Mouse (Mus musculus): ENCODE data around the gene Pacrg. TPM values are rescaled to one million over a fixed set of nuclear protein-coding genes. Genes with fewer than 3 reads are reported as not detected.

Pacrg gene
- polyA plus RNA-seq, 1 experiment from 2014 or later = 3.1 TPM

DNA sequence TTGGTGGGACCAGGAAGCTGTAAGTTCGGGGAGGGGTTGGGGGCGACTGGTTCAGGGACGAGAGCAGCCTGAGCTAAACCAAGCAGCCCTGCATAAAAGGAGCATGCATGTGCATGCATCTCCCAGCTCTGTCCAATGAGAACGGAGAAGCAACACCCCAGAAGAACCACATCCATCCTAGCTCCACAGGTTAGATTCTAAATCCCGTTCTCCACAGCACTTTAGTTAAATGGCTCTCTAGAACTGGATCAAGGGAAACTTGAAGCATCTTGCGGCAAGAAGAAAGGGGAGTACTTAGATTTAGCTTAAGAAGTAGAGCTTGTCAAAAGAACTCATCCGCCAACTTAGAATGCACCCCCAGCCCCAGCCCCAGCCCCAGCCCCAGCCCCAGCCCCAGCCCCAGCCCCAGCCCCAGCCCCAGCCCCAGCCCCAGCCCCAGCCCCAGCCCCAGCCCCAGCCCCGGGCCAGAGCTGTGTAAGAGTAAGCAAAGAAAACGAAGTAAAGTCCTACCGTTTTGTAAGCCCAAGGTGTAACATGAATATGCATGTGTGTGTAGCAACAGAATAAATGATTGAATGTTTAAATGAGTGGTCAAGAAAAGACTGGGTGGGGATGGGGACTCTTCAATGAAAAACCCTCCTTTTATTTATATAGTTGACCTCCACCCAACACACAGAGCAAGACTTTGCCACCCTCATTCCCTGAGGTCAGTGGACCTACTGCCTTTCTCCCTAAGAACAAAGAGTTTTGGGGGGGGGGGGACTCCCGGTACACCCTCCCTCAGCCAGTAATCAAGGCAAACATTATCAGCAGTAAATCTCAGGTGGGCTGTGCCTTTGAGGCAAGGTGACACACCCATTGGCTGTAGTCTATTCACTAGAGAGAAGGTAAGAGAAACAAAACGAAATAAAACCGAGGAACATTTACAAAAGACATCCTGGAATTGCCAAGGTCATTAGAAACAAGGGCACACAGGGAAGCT, 474.3 kb downstream of the Pacrg start:
- no peak for ATAC-seq
- no peak for TF ChIP-seq CTCF (IDR thresholded peaks at IDR 0.05)

DNA sequence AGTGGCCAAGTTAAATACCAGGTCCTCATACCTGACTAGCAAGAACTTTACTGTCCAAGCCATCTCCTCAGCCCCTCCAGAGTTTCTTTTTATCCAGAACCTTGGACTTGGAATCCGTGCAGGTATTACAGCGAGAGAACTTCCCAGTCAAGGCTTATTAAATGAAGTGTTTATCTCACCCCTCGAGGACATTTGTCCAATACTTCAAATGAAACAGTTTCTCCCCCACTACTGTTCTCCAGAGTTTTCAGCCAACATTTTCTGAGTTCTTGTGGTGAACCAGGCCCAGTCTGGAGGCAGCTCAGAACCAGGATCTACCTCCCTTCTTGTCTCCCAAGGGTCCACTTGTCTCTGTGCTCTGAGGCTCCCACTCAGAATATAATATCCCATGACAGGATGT, 477.0 kb downstream of the Pacrg start:
- DNase-seq (ENCODE audit: low read depth, low spot score) (no peak), ATAC-seq (no peak)
- no peaks in the 10 kb centered on the region for H3K27me3 ChIP-seq
- ChIA-PET POLR2A (no interaction called here), CTCF (no interaction called here)
- no peak for TF ChIP-seq CTCF (IDR thresholded peaks at IDR 0.05)
- in situ Hi-C loops (cut with MboI; ENCODE audit: low pct_unique_long_range_greater_than_20kb) = no loop called here

More for the DNA sequence above, 474.3 kb downstream of the Pacrg start:
- in situ Hi-C loops (cut with MboI; ENCODE audit: low pct_unique_long_range_greater_than_20kb) = no loop called here
- ChIA-PET POLR2A (no interaction called here), CTCF (no interaction called here)
- no peaks in the 10 kb centered on the region for H3K27me3 ChIP-seq
- no peak for DNase-seq (ENCODE audit: low read depth, low spot score)

DNA sequence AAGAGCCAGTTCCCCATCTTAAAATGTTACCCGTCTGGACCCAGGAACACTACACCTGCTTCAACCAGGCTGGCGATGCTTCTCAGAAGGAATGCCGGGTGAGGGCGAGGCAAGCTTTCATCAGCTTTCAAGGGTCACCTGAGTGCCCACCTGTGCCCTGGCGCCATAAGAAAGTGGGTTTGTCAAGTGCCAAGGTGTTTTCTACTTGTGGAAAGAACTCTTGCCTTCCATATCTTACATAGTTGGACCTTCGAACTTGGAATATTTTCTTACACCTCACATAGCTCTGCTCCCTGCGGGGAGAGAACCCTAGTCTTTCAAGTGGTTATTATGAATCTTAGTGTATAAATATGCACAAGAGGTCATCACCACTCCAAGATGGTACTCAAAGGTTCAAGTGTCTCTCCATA, 478.2 kb downstream of the Pacrg start:
- in situ Hi-C loops (cut with MboI; ENCODE audit: low pct_unique_long_range_greater_than_20kb) = no loop called here
- DNase-seq (ENCODE audit: low read depth, low spot score) (no peak), ATAC-seq (no peak)
- H3K27me3 ChIP-seq = no peaks in the 10 kb centered on the region
- no peak for TF ChIP-seq CTCF (IDR thresholded peaks at IDR 0.05)
- CTCF ChIA-PET = no interaction called here
- POLR2A ChIA-PET = no interaction called here

DNA sequence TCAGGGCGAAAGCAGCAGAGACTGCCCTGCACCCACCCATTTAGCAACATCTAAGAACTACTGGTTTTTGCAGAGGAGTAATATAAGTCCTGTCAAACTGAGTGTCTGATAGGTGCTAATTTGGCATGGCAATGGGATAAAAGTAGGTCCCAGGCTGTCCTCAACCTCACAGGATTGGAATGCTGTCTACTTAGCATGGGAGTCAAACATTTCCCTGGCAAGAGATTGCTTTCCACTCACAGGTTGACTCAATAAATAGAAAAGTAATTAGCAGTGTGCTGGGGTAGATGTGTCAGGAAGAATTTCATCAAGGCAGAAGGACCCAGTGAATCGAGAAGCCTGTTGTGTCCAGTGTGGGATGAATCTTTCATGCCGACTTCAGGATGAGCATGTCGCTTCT, 479.4 kb downstream of the Pacrg start:
- no peaks in the 10 kb centered on the region for H3K27me3 ChIP-seq
- in situ Hi-C loops (cut with MboI; ENCODE audit: low pct_unique_long_range_greater_than_20kb) = no loop called here
- TF ChIP-seq CTCF (IDR thresholded peaks at IDR 0.05) = no peak
- ChIA-PET CTCF (no interaction called here), POLR2A (interaction anchor here (1.0 kb wide), 1 partner anchor 10 kb away, joined by 3 read pairs; no protein-coding TSS in a partner anchor)
- DNase-seq (ENCODE audit: low read depth, low spot score) (peak; percentile 38), ATAC-seq (peak; percentile 72)

DNA sequence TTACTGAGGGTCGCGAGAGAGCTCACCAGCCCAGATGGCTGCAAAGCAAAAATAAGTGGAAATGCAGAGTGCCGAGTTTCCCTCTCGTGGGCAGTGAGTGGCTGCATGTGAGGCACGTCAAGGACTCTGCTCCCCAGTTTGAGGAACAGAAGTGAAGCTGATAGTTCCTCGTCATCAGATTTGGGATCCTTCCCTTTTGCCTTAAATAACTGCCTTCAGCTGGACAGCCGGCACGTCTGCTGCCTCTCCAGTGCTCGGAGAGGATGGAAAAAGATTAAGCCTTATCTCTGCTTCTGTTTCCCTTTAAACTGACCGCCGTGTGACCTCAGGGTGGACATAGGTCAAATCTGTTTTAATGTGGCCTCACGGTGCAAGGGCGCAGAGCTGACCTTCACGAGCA, 480.6 kb downstream of the Pacrg start:
- TF ChIP-seq CTCF (IDR thresholded peaks at IDR 0.05) = no peak
- in situ Hi-C loops (cut with MboI; ENCODE audit: low pct_unique_long_range_greater_than_20kb) = no loop called here
- no peak for ATAC-seq
- no peaks in the 10 kb centered on the region for H3K27me3 ChIP-seq
- POLR2A ChIA-PET = no interaction called here
- CTCF ChIA-PET = no interaction called here
- no peak for DNase-seq (ENCODE audit: low read depth, low spot score)

DNA sequence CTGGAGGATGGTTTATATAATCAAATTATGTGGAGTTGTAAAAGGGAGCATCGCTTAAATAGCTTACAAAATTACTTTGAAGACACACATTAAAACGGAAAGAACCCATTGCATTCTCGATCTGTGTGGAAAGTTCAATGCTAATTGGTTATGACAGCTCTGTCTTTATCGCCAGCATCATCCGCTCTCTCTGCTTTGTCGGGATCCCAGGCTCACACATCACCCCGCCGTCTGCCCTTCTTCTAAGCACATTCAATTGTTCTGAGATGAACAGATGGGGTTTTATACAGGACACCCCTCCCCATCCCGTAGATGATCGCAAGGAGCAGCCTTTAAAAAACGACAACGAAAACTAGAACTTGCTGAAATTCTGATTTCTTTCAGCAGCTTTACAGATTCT, 482.8 kb downstream of the Pacrg start:
- POLR2A ChIA-PET = no interaction called here
- no peaks in the 10 kb centered on the region for H3K27me3 ChIP-seq
- TF ChIP-seq CTCF (IDR thresholded peaks at IDR 0.05) = no peak
- CTCF ChIA-PET = interaction anchor here (1.1 kb wide), 1 partner anchor 10 kb away, joined by 4 read pairs; no protein-coding TSS in a partner anchor
- DNase-seq (ENCODE audit: low read depth, low spot score) (no peak), ATAC-seq (no peak)
- in situ Hi-C loops (cut with MboI; ENCODE audit: low pct_unique_long_range_greater_than_20kb) = no loop called here

DNA sequence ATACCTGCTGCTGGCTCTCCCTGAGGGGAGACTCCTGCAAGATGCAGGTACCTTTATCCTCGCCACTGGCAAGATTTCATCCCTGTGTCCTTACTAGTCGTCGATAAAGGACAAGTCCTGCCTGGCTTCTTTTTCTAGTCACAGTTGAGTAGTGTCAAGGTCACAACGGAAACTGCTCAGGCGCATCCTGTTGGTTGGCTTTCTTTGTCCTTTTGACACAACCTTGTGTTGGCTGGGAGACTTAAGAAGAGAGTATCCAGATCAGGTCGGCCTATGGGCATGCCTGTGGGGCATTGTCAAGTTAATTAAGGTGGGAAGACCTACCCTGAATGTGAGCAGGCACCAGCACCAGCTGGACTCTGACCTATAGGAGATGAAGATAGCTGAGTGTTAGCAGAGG, 483.8 kb downstream of the Pacrg start:
- no peaks in the 10 kb centered on the region for H3K27me3 ChIP-seq
- no peak for TF ChIP-seq CTCF (IDR thresholded peaks at IDR 0.05)
- DNase-seq (ENCODE audit: low read depth, low spot score) = no peak
- no peak for ATAC-seq
- ChIA-PET CTCF (interaction anchor here (1.1 kb wide), 2 partner anchors 9 to 11 kb away, joined by 4 to 5 read pairs; no protein-coding TSS in a partner anchor), POLR2A (no interaction called here)
- in situ Hi-C loops (cut with MboI; ENCODE audit: low pct_unique_long_range_greater_than_20kb) = no loop called here

DNA sequence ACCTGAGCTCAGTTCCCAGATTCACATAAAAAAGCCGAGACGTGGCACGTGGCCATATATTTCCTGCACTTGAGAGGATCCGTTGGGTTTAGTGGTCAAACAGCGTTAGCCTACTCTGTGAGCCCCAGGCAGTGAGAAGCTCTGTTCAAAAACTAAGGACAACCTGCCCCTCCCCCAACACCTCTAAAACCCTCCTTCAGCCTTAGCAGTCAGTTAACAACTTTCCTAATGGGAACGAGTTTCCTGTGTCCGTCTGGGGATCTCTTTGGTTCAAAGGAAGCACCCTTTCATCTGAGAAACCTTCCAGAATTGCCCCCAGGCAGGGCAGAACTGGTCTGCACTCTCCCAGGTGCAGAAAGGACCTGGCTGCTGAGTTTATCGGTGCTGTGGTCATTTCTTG, 484.4 kb downstream of the Pacrg start:
- CTCF ChIA-PET = interaction anchor here (1.1 kb wide), 1 partner anchor 10 kb away, joined by 5 read pairs; no protein-coding TSS in a partner anchor
- in situ Hi-C loops (cut with MboI; ENCODE audit: low pct_unique_long_range_greater_than_20kb) = no loop called here
- TF ChIP-seq CTCF (IDR thresholded peaks at IDR 0.05) = no peak
- POLR2A ChIA-PET = interaction anchor here (0.9 kb wide), 1 partner anchor 9 kb away, joined by 3 read pairs; no protein-coding TSS in a partner anchor
- DNase-seq (ENCODE audit: low read depth, low spot score) = no peak
- no peak for ATAC-seq
- no peaks in the 10 kb centered on the region for H3K27me3 ChIP-seq

Other genes starting within 250 kb of the Pacrg start
- 2.5 TPM for gene Prkn, start 73 bp upstream of the Pacrg start, polyA plus RNA-seq (2021)